Mouse (Mus musculus) forebrain, embryonic 16.5 days (tissue): ENCODE results near the gene Xrcc1. TPM values are rescaled to one million over a fixed set of nuclear protein-coding genes. Genes with fewer than 3 reads are reported as not detected.
"Not testable (repeated sequence)": the region's sequence is repeated elsewhere in the genome, so short reads cannot be mapped to it uniquely, and the experiment has no call there.

Experiments used
- ATAC-seq: fragments of 200-750 bp; cut with Nextera tagmentation; 2 replicates; pipeline ENCODE4 v1.8.0; 2017; ENCODE audit warnings: mild to moderate bottlenecking, moderate library complexity
- H3K27ac ChIP-seq: fragments of 300-500 bp; sonication (generic); 2 replicates; pipeline ENCODE4 v1.5.1; 2014; ENCODE audit warnings: low read length, control low read depth
- H3K27me3 ChIP-seq: fragments of 300-500 bp; sonication (generic); replicated peaks from 2 replicates; pipeline ENCODE4 v1.6.1; 2014; ENCODE audit warnings: low read length; ENCODE audit not compliant: control insufficient read depth, insufficient read depth
- H3K36me3 ChIP-seq: fragments of 300-500 bp; sonication (generic); 2 replicates; pipeline ENCODE4 v1.6.1; 2014; ENCODE audit not compliant: control insufficient read depth, insufficient read depth
- H3K4me1 ChIP-seq: fragments of 300-500 bp; sonication (generic); replicated peaks from 2 replicates; pipeline ENCODE4 v1.6.1; 2014; ENCODE audit warnings: low read length; ENCODE audit not compliant: control insufficient read depth, insufficient read depth
- H3K4me2 ChIP-seq: fragments of 300-500 bp; sonication (generic); 2 replicates; pipeline ENCODE4 v1.6.1; 2014; ENCODE audit warnings: mild to moderate bottlenecking, low read length, control low read depth
- H3K4me3 ChIP-seq: fragments of 300-500 bp; sonication (generic); replicated peaks from 2 replicates; pipeline ENCODE4 v1.5.1; 2014; ENCODE audit warnings: mild to moderate bottlenecking, low read length, control low read depth
- H3K9ac ChIP-seq: fragments of 300-500 bp; sonication (generic); replicated peaks from 2 replicates; pipeline ENCODE4 v1.6.1; 2014; ENCODE audit warnings: low read depth, low read length, control low read depth
- H3K9me3 ChIP-seq: fragments of 300-500 bp; sonication (generic); 2 replicates; pipeline ENCODE4 v1.6.1; 2016; ENCODE audit warnings: low read length; ENCODE audit not compliant: control insufficient read depth
- WGBS: fragments of 180-500 bp; shearing (Covaris S2); extraction: QIAGEN DNeasy Blood & Tissue Kit; methylation state at CpG from one replicate; pipeline ENCODE4 v1.1.7; 2014; 5-methylcytosine and 5-hydroxymethylcytosine counted together
- polyA plus RNA-seq: library from polyadenylated mRNA; unstranded; fragments of >200 nt; fragmentation: Nextera tagmentation; extraction: Ambion mirVana; gene quantifications from 2 replicates; pipeline ENCODE4 v1.2.1, GENCODE M21; 2015

Xrcc1 gene
- polyA plus RNA-seq, 1 experiment from 2014 or later: 80.2 TPM

DNA sequence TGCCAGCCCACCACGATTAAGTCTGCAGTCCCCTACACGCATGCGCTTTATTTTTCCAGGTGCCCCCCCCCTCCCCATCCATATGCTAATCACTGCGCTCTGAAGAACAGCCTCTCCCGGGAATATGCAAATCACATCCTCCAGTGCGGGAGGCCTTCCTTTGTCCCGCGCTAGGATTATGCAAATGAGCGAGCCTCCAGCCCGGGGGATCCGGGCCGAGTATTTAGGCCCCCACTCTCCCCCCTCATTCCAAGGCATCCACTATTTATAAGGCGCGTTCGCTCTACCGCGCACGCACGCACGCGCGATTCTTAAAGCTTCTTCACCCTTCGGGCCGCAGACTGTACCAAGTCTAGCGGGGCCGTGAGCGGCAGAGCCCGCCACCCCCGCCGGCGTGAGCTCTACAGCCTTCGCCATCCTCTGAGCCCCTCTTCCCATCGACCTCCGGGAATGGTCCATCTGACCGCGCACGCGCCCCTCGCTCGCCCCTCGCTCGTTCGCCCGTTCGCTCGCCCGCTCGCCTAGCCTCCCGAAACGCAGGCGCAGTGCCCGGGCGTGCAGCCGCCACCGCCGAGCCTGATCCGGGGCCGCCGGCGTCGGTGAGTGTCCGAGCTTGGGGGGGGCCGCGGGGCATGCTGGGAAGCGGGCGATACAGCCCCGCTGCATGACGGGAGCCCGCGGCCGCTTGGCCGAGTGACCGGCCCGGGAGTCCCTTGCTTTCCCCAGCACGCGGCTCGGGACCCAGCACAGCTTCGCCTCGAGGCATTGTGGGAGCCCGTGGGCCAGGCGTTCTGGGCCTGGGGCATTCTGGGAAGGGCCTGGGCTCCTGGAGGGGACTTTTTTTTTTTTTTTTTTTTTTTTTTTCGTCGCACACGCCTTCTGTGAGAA is 39.0 kb upstream of the Xrcc1 start, which contains the start of gene Zfp428:
TSS of gene Zfp428 (plus strand) at position 169 of the 888 bp plus-strand sequence.
- peaks cover 40% of the 10 kb centered on the region for H3K4me1 ChIP-seq
- H3K27ac ChIP-seq: peak within 1 kb of the TSS; percentile 100
- peak within 1 kb of the TSS; percentile 70 for H3K4me2 ChIP-seq
- no peaks in the 10 kb centered on the region for H3K27me3 ChIP-seq
- H3K4me3 ChIP-seq: peak within 1 kb of the TSS; percentile 71
- H3K9me3 ChIP-seq: no peaks in the 10 kb centered on the region
- H3K9ac ChIP-seq: peak within 1 kb of the TSS; percentile 96
- WGBS: under 1% methylated on average over 84 of the region's 84 CpGs
- peak; percentile 92 for ATAC-seq
- H3K36me3 ChIP-seq: peaks cover 2% of the 10 kb centered on the region; the same call in 1 of the 2 replicates

DNA sequence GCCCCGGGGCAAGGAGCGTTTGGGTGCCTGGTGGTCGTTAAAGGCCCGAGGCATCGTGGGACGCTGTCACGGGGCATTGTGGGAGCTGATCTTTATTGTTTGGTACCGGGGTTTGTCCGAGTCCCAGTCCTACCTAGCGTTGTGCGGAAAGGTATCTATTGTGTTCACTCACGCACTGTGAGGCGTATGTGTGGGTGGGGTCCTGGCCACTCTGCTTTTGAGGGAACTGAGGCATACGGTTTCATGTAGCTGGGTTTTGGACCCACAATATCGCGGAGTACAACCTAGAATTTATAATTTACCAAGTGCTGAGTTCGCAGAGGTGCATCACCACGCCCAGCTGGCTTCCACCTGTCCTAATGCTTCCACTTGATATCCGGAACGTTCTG is 38.4 kb upstream of the Xrcc1 start:
- 1% methylated on average over 20 of the region's 20 CpGs for WGBS
- peak overlapping the region; percentile 100 for H3K27ac ChIP-seq
- ATAC-seq: peak; percentile 8

DNA sequence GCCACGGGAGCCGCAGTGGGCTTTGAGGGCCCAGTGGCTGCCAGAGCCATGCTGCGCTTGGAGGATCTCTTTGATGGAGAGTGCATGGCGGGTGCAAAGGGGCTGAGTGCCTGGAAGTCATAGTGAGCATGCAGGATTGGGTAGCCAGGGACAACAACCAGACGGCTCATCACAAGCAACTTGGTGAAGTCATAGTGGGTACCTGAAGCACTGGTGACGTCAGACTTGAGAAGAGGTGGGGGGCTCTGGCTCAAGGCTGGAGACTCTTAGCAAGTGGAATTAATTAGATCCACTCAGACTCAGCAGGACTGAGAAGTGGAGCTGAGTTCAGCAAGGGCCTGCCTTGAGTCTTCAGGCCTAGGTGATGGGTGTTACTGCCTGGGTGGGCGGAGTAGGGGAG is 33.7 kb upstream of the Xrcc1 start, which contains the start of gene AC161166.1:
TSS of gene AC161166.1 (minus strand) at position 101 of the 400 bp plus-strand sequence.
- no peak within 1 kb of the TSS for H3K9ac ChIP-seq
- no peak within 1 kb of the TSS for H3K27ac ChIP-seq
- no peak within 1 kb of the TSS for H3K4me3 ChIP-seq
- no peak within 1 kb of the TSS for H3K4me2 ChIP-seq
- H3K9me3 ChIP-seq: no peaks in the 10 kb centered on the region
- H3K4me1 ChIP-seq: peaks cover 23% of the 10 kb centered on the region
- no peaks in the 10 kb centered on the region for H3K27me3 ChIP-seq
- 88% methylated on average over 7 of the region's 7 CpGs for WGBS
- no peak for ATAC-seq
- peaks cover 13% of the 10 kb centered on the region for H3K36me3 ChIP-seq

More for the DNA sequence above, 38.4 kb upstream of the Xrcc1 start:
- Histone ChIP-seq H3K9me3 (no peaks in the 10 kb centered on the region), H3K4me1 (peaks cover 43% of the 10 kb centered on the region), H3K9ac (peak overlapping the region; percentile 96), H3K4me2 (peak overlapping the region; percentile 70), H3K4me3 (peak overlapping the region; percentile 71), H3K36me3 (peaks cover 4% of the 10 kb centered on the region), H3K27me3 (no peaks in the 10 kb centered on the region)

DNA sequence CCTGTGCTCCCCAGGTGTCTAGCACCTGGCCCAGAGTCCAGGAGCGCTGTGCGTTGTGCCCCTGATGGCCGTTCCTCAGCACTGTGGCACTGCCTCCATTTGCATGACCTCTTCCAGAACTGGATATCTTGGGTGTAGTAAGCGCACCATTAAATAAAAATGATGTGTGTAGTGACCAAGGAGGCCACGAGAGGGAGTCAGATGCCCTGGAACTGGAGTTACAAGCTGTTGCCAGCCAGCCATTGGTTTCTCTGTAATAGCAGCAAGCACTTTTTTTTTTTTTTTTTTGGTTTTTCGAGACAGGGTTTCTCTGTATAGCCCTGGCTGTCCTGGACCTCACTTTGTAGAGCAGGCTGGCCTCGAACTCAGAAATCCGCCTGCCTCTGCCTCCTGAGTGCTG is 29.8 kb upstream of the Xrcc1 start:
- H3K36me3 ChIP-seq: peaks cover 15% of the 10 kb centered on the region
- H3K9ac ChIP-seq, H3K9me3 ChIP-seq, H3K27ac ChIP-seq, ATAC-seq, H3K4me2 ChIP-seq, H3K27me3 ChIP-seq, H3K4me3 ChIP-seq: not testable (repeated sequence)
- H3K4me1 ChIP-seq: peaks cover 13% of the 10 kb centered on the region
- 72% methylated on average over 8 of the region's 8 CpGs for WGBS

DNA sequence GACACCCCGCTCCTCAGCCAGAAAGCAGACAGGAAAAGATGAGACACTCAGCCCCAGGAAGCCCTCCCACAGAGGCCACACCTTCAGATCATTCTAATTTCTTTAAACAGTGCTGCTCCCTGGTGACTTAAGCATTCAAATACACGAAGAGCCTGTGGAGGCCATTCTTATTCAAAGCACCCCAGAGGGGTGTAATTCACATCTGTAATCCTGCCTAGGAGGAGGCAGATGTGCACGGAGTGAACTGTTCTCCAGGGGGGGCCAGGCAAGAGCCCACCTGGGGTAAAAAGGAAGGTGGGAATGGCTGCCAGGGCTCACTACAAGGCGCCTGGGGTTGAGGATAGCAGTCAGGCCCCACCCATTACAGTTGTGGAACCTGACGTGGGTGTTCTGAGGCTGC is 29.0 kb upstream of the Xrcc1 start:
- no peak overlapping the region for H3K4me3 ChIP-seq
- no peak overlapping the region for H3K4me2 ChIP-seq
- H3K27me3 ChIP-seq: no peaks in the 10 kb centered on the region
- ATAC-seq: no peak
- 35% methylated on average over 5 of the region's 5 CpGs for WGBS
- no peaks in the 10 kb centered on the region for H3K9me3 ChIP-seq
- H3K9ac ChIP-seq: no peak overlapping the region
- no peak overlapping the region for H3K27ac ChIP-seq
- peaks cover 13% of the 10 kb centered on the region for H3K4me1 ChIP-seq
- peaks cover 14% of the 10 kb centered on the region; the same call in 1 of the 2 replicates for H3K36me3 ChIP-seq

DNA sequence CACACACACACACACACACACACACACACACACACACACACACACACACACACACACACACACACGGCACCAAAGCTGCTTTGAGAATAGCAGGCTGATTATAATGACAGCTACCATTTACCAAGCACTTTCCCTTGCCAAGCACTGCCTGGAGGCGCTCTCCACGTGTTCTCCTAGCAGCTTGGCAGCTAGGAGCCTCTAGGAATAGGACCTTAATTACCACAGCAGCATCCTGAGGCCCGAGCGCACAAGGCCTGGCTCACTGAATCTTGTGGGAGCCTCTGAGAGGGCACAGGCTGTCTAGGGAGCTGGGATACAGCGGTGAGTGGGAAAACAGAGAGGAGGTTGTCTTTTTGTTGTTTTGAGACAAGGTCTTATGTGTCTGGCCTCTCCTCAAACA is 28.4 kb upstream of the Xrcc1 start:
- Histone ChIP-seq H3K27me3 (no peaks in the 10 kb centered on the region), H3K27ac (peak overlapping the region; percentile 77), H3K9ac (peak overlapping the region; percentile 22; the same call in 1 of the 2 replicates), H3K4me1 (peaks cover 10% of the 10 kb centered on the region), H3K4me2 (no peak overlapping the region), H3K9me3 (no peaks in the 10 kb centered on the region), H3K36me3 (peaks cover 12% of the 10 kb centered on the region; the same call in 1 of the 2 replicates), H3K4me3 (no peak overlapping the region)
- 27% methylated on average over 6 of the region's 6 CpGs for WGBS
- peak; percentile 63 for ATAC-seq

DNA sequence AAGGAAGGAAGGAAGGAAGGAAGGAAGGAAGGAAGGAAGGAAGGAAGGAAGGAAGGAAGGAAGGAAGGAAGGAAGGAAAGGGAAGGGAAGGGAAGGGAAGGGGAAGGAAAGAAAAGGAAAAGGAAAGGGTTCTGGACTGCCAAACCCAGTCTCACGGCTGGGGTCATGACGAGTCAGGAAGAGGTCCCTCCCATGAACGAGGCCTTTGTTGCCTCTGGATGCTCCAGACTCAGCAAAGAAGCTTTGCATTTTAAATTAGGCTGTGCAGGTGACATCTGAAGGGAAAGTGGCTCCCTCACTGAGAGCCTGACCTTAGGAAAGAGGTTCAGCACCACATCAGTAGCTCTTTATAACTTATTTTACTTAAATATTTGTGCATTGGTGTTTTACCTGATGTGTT is 27.0 kb upstream of the Xrcc1 start:
- H3K4me1 ChIP-seq: peaks cover 10% of the 10 kb centered on the region
- no peaks in the 10 kb centered on the region for H3K27me3 ChIP-seq
- ATAC-seq: no peak
- H3K27ac ChIP-seq: no peak overlapping the region
- peaks cover 10% of the 10 kb centered on the region; the same call in 1 of the 2 replicates for H3K36me3 ChIP-seq
- 16% methylated on average over 3 of the region's 3 CpGs for WGBS
- H3K9ac ChIP-seq: no peak overlapping the region
- no peaks in the 10 kb centered on the region for H3K9me3 ChIP-seq
- no peak overlapping the region for H3K4me3 ChIP-seq
- no peak overlapping the region for H3K4me2 ChIP-seq

DNA sequence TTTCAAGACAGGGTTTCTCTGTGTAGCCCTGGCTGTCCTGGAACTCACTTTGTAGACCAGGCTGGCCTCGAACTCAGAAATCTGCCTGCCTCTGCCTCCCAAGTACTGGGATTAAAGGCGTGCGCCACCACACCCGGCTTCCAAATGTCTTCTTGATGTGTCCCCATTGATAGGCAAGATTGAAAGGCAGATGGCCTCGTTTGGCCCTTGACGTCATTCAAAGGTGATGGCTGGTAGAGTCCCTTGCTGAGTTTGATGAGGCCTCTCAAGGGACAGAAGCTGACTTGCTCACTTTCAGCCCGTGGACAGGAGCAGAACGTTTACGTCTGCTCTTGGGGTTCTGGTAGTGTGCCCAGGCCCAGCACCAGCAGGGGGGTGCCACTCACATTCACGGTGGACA is 26.0 kb upstream of the Xrcc1 start:
- H3K9me3 ChIP-seq, H3K36me3 ChIP-seq, H3K4me3 ChIP-seq, H3K9ac ChIP-seq, H3K4me1 ChIP-seq, H3K27ac ChIP-seq, H3K4me2 ChIP-seq, H3K27me3 ChIP-seq, ATAC-seq: not testable (repeated sequence)
- WGBS: 81% methylated on average over 9 of the region's 10 CpGs

DNA sequence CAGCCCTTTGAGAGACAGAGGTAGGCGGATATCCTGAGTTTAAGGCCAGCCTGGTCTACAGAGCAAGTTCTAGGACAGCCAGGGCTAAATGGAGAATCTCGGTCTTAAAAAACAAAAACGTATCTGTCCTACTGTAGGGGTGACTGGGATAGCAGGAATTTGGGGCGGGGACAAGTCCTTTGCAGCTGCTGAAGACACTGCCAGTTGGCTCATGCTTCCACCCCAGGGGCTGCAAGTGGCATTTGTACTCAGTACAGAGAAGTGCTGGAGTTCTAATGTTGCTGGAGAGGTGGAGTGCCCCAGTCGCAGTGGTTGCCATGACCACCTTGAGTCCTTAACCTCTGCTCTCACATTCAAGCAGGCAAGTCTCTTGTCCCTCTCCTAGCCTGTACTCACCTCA is 23.3 kb upstream of the Xrcc1 start:
- H3K27me3 ChIP-seq: no peaks in the 10 kb centered on the region
- no peak for ATAC-seq
- 65% methylated on average over 5 of the region's 5 CpGs for WGBS

More for the DNA sequence above, 23.3 kb upstream of the Xrcc1 start:
- Histone ChIP-seq H3K9me3 (no peaks in the 10 kb centered on the region), H3K36me3 (0 out of 2 replicates have a peak, but pooled peaks cover 3% of the 10 kb centered on the region), H3K27ac (no peak overlapping the region), H3K4me3 (no peak overlapping the region), H3K4me2 (no peak overlapping the region), H3K4me1 (peaks cover 9% of the 10 kb centered on the region), H3K9ac (no peak overlapping the region)
